Mouse (Mus musculus) brown adipose tissue, adult 24 weeks (tissue): ENCODE measurements around the gene Ankrd37. TPM values are rescaled to one million over a fixed set of nuclear protein-coding genes. Genes with fewer than 3 reads are reported as not detected.
A peak's percentile ranks its signal among the peaks of the same experiment; 100 is the strongest.

Experiments used
- H3K27ac ChIP-seq: fragments of 200-500 bp; replicated peaks from 2 replicates; pipeline ENCODE4 v1.5.1; 2012; ENCODE audit warnings: low read depth, mild to moderate bottlenecking, low read length
- H3K4me1 ChIP-seq: fragments of 200-500 bp; 2 replicates; pipeline ENCODE4 v1.6.1; 2012; ENCODE audit warnings: low read length, mixed read lengths; ENCODE audit not compliant: control insufficient read depth, insufficient read depth, insufficient read length
- H3K4me3 ChIP-seq: fragments of 200-500 bp; 2 replicates; pipeline ENCODE4 v1.5.1; 2012; ENCODE audit warnings: low read depth, mild to moderate bottlenecking, low read length, moderate library complexity; ENCODE audit not compliant: insufficient read depth
- polyA plus RNA-seq: library from polyadenylated mRNA; stranded (reverse); fragments of >200 nt; gene quantifications from 2 replicates; pipeline ENCODE4 v1.2.4, GENCODE M21; 2012; ENCODE audit not compliant: missing spikeins, insufficient read depth, insufficient read length

Ankrd37 gene
- polyA plus RNA-seq, 1 experiment = 2.6 TPM

GRCm38 (mm10) chr8:45994111-45994510, 11.4 kb downstream of the Ankrd37 start:
- no peak overlapping the region for H3K27ac ChIP-seq
- no peak overlapping the region for H3K4me3 ChIP-seq
- H3K4me1 ChIP-seq = no peaks in the 10 kb centered on the region

DNA sequence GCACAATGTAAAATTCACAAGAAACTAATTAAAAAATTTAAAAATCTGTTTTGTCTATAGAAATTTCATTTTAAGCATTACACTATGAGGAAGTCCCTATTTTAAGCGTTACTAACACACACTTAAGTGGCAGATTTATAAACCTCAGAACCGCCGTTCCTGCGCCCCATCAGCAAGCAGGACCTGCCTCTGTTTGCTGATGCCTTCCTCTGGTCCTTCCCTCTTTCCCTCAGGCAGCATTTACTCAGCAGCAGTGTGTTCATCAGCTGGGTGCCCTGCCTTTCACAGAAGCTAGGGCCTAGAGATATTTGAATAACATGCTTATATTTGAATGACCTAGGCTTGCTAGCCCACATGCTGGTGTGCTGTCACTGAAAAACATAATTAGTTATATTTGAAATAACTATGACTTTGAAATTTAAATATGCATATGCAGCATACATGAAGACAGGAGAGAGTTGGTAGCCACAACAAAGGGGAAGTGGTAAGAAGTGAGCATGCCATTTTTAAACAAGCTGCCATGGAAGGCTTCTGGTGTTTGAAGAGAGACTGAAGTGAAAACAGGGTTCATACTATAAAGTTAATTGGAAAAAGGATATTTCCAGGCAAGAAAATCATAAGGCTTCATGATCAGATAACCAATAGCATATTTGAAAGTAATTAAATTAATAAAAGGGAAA, 14.7 kb downstream of the Ankrd37 start:
- H3K4me1 ChIP-seq = no peaks in the 10 kb centered on the region
- no peak overlapping the region for H3K27ac ChIP-seq
- no peak overlapping the region for H3K4me3 ChIP-seq

DNA sequence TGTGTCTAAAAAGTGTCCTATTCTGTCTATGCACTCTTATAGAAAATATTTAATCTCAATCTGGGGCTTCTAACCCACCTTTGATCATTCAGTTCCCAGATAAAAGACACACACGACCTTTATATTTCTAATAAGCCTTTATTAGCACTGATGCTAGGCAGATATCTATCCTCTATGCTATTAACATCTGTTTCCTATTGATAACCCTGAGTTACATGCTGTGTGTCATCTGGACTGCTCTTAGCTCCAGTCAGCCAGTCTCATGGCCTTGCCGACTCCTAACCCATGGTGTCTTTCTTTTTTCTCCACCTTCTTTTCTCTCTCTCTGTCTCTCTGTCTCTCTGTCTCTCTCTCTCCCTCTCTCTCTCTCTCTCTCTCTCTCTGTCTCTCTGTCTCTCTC, 17.3 kb downstream of the Ankrd37 start:
- H3K4me1 ChIP-seq = no peaks in the 10 kb centered on the region
- H3K27ac ChIP-seq = no peak overlapping the region
- H3K4me3 ChIP-seq = no peak overlapping the region

GRCm38 (mm10) chr8:45986665-45987064, 18.8 kb downstream of the Ankrd37 start:
- H3K27ac ChIP-seq = no peak overlapping the region
- H3K4me3 ChIP-seq = no peak overlapping the region
- no peaks in the 10 kb centered on the region for H3K4me1 ChIP-seq

DNA sequence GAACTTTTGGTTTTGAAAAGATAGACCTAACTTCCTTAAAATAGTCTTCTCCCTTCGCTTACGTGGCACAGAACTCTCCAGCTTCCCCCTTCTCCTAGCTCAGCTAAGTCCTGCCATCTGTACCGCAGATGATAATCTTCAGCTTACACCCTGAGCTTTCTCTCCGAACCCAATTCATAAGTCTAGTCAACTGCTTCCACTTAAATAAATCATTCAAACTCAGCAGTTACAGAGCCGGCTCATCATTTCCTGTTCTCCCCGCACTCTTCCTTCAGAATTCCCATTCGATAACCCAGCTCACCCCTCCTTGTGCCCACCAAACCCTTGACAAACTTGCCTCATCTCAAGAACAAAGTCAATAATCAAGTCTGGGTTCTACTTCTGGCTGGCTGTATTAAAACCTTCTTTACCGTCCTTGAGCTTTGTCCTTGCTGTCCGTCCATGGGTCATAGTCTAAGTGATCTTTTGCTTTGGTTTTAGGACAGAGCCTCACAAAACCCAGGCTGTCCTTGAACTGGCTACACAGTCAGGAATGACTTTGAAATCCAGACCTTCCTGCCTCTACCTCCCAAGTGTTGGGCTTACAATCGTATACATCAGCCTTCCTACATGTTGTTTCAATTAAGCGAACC, 29.6 kb downstream of the Ankrd37 start:
- Histone ChIP-seq H3K4me1 (peaks cover 8% of the 10 kb centered on the region; the same call in 1 of the 2 replicates), H3K27ac (peak overlapping the region; percentile 32), H3K4me3 (peak overlapping the region; percentile 81)

DNA sequence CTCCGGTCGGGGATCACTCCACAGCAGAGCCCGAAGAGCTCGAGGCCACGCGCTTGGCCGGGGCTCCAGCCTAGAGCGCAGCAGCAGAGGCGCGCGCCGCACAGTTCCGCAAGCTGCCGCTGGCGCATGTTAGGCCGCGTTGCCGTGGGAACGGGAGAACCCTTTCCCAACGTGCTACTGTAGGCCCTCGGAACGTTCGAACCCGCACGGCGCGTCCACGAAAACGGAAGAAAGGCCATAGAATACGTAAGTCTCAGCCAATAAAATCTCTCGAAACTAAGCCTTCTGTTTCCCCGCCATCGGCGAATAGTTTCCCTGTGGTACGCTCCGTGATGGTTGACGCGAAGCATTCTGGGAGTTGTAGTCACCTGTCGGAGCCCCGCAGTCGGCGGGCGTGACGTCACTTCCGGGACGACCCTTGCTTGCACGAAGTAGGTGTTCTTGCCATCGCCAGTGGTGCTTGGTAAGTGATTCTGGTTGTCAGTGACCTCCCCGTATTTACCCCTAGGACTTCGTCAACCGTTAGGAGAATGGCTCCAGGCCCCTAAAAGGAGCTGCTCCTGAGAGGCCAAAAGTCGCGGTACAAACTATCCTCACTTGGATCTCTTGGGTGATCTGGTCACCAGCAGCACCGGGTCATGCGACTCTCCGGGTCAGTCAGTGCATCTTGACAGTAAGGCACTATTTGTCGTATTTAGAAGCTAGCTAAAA, 30.2 kb downstream of the Ankrd37 start, which contains the start of the genes 1700029J07Rik and Ufsp2:
TSS of gene 1700029J07Rik (minus strand) at position 127 of the 711 bp plus-strand sequence.
TSS of gene Ufsp2 (plus strand) at position 403 of the 711 bp plus-strand sequence.
- Histone ChIP-seq H3K4me1 (peaks cover 8% of the 10 kb centered on the region; the same call in 1 of the 2 replicates), H3K4me3 (peak within 1 kb of the TSS; percentile 81), H3K27ac (peak within 1 kb of the TSS; percentile 32)

GRCm38 (mm10) chr8:45973988-45974505, 31.5 kb downstream of the Ankrd37 start:
- H3K4me1 ChIP-seq = peaks cover 8% of the 10 kb centered on the region; the same call in 1 of the 2 replicates
- H3K4me3 ChIP-seq = no peak overlapping the region
- no peak overlapping the region for H3K27ac ChIP-seq

GRCm38 (mm10) chr8:45970894-45971293, 34.6 kb downstream of the Ankrd37 start:
- H3K4me1 ChIP-seq = peaks cover 4% of the 10 kb centered on the region; the same call in 1 of the 2 replicates
- H3K4me3 ChIP-seq = no peak overlapping the region
- no peak overlapping the region for H3K27ac ChIP-seq

GRCm38 (mm10) chr8:45950622-45951021, 54.9 kb downstream of the Ankrd37 start:
- no peak overlapping the region for H3K27ac ChIP-seq
- no peak overlapping the region for H3K4me3 ChIP-seq
- no peaks in the 10 kb centered on the region for H3K4me1 ChIP-seq

Other genes starting within 250 kb of the Ankrd37 start
- 3.8 and 8.6 TPM in 2 replicates for gene Pdlim3, start 120.2 kb downstream of the Ankrd37 start, polyA plus RNA-seq
- not detected in 2 replicates for gene Ccdc110, start 71.1 kb downstream of the Ankrd37 start, polyA plus RNA-seq
- 0.54 and 1.8 TPM in 2 replicates for gene 1700029J07Rik, start 30.5 kb downstream of the Ankrd37 start, polyA plus RNA-seq
- gene Ufsp2, start 30.2 kb downstream of the Ankrd37 start, polyA plus RNA-seq = 34.6 and 42.1 TPM in 2 replicates
- not detected in 2 replicates for gene Lrp2bp, start 6.4 kb downstream of the Ankrd37 start, polyA plus RNA-seq
- gene Cfap97, start 146.1 kb upstream of the Ankrd37 start, polyA plus RNA-seq = 6.7 and 9.0 TPM in 2 replicates
- gene Snx25, start 146.5 kb upstream of the Ankrd37 start, polyA plus RNA-seq = 9.2 and 14.3 TPM in 2 replicates
- gene Slc25a4, start 205.6 kb upstream of the Ankrd37 start, polyA plus RNA-seq = 451 and 574 TPM in 2 replicates